Mouse (Mus musculus): ENCODE data around the gene Spo11. TPM values are rescaled to one million over a fixed set of nuclear protein-coding genes. Genes with fewer than 3 reads are reported as not detected.

Gene Spo11
- total and polyA plus RNA-seq, 3 experiments, result not detected

GRCm38 (mm10) chr2:172971865-172972264, 5.6 kb upstream of the Spo11 start:
- no peaks in the 10 kb centered on the region for H3K27me3 ChIP-seq (ENCODE audit: insufficient read depth, low read length)
- H3K4me1 ChIP-seq (ENCODE audit: insufficient read depth, low read depth, low read length), result no peaks in the 10 kb centered on the region
- no peak overlapping the region for H3K4me3 ChIP-seq (ENCODE audit: low read depth, low read length)
- TF ChIP-seq GATA1 (IDR thresholded peaks at IDR 0.05; ENCODE audit: borderline replicate concordance, low read length) (no peak), TAL1 (conservative IDR thresholded peaks at IDR 0.05; ENCODE audit: low read depth, low read length) (no peak), CTCF (IDR thresholded peaks at IDR 0.05; ENCODE audit: low read depth, low read length) (no peak), GATA2 (IDR thresholded peaks at IDR 0.05; ENCODE audit: borderline replicate concordance, low read depth, low read length) (no peak), POLR2AphosphoS5 (IDR thresholded peaks at IDR 0.05; ENCODE audit: insufficient replicate concordance, low read depth, low read length) (no peak)
- ATAC-seq (ENCODE audit: extremely low read depth, insufficient number of reproducible peaks, low FRiP score, poor library complexity, severe bottlenecking), result no peak
- no peaks in the 10 kb centered on the region for H3K36me3 ChIP-seq (replicated peaks)
- peaks cover 13% of the 10 kb centered on the region for H3K9me3 ChIP-seq (replicated peaks)
- no peak for DNase-seq (ENCODE audit: low spot score)

GRCm38 (mm10) chr2:172973806-172974565, 3.5 kb upstream of the Spo11 start:
- ATAC-seq (ENCODE audit: extremely low read depth, insufficient number of reproducible peaks, low FRiP score, poor library complexity, severe bottlenecking), result no peak
- Histone ChIP-seq H3K4me3 (ENCODE audit: low read depth, low read length) (no peak overlapping the region), H3K4me1 (ENCODE audit: insufficient read depth, low read depth, low read length) (no peaks in the 10 kb centered on the region), H3K27me3 (ENCODE audit: insufficient read depth, low read length) (no peaks in the 10 kb centered on the region), H3K9me3 (replicated peaks) (peaks cover 15% of the 10 kb centered on the region), H3K36me3 (replicated peaks) (no peaks in the 10 kb centered on the region)
- TF ChIP-seq TAL1 (conservative IDR thresholded peaks at IDR 0.05; ENCODE audit: low read depth, low read length) (no peak), POLR2AphosphoS5 (IDR thresholded peaks at IDR 0.05; ENCODE audit: insufficient replicate concordance, low read depth, low read length) (no peak), CTCF (IDR thresholded peaks at IDR 0.05; ENCODE audit: low read depth, low read length) (no peak), GATA1 (IDR thresholded peaks at IDR 0.05; ENCODE audit: borderline replicate concordance, low read length) (no peak), GATA2 (IDR thresholded peaks at IDR 0.05; ENCODE audit: borderline replicate concordance, low read depth, low read length) (no peak)
- no peak for DNase-seq (ENCODE audit: low spot score)

- TF ChIP-seq TAL1 (conservative IDR thresholded peaks at IDR 0.05; ENCODE audit: low read depth, low read length), result no peak
- no peak for TF ChIP-seq GATA1 (IDR thresholded peaks at IDR 0.05; ENCODE audit: borderline replicate concordance, low read length)
- TF ChIP-seq CTCF (IDR thresholded peaks at IDR 0.05; ENCODE audit: low read depth, low read length), result no peak
- no peak for TF ChIP-seq POLR2AphosphoS5 (IDR thresholded peaks at IDR 0.05; ENCODE audit: insufficient replicate concordance, low read depth, low read length)
- TF ChIP-seq GATA2 (IDR thresholded peaks at IDR 0.05; ENCODE audit: borderline replicate concordance, low read depth, low read length), result no peak
- ATAC-seq (ENCODE audit: extremely low read depth, insufficient number of reproducible peaks, low FRiP score, poor library complexity, severe bottlenecking) (no peak), DNase-seq (ENCODE audit: low spot score) (no peak)
These were observed 2.8 kb upstream of the Spo11 start for GRCm38 (mm10) chr2:172974701-172975100.

GRCm38 (mm10) chr2:172975159-172975558, 2.3 kb upstream of the Spo11 start:
- Histone ChIP-seq H3K9me3 (replicated peaks) (peaks cover 11% of the 10 kb centered on the region), H3K27me3 (ENCODE audit: insufficient read depth, low read length) (no peaks in the 10 kb centered on the region), H3K4me3 (ENCODE audit: low read depth, low read length) (no peak overlapping the region), H3K36me3 (replicated peaks) (no peaks in the 10 kb centered on the region), H3K4me1 (ENCODE audit: insufficient read depth, low read depth, low read length) (no peaks in the 10 kb centered on the region)
- ATAC-seq (ENCODE audit: extremely low read depth, insufficient number of reproducible peaks, low FRiP score, poor library complexity, severe bottlenecking) (no peak), DNase-seq (ENCODE audit: low spot score) (no peak)
- TF ChIP-seq CTCF (IDR thresholded peaks at IDR 0.05; ENCODE audit: low read depth, low read length) (no peak), POLR2AphosphoS5 (IDR thresholded peaks at IDR 0.05; ENCODE audit: insufficient replicate concordance, low read depth, low read length) (no peak), GATA1 (IDR thresholded peaks at IDR 0.05; ENCODE audit: borderline replicate concordance, low read length) (no peak), TAL1 (conservative IDR thresholded peaks at IDR 0.05; ENCODE audit: low read depth, low read length) (no peak), GATA2 (IDR thresholded peaks at IDR 0.05; ENCODE audit: borderline replicate concordance, low read depth, low read length) (no peak)

More at GRCm38 (mm10) chr2:172974701-172975100, 2.8 kb upstream of the Spo11 start:
- H3K4me1 ChIP-seq (ENCODE audit: insufficient read depth, low read depth, low read length), result no peaks in the 10 kb centered on the region
- H3K4me3 ChIP-seq (ENCODE audit: low read depth, low read length), result no peak overlapping the region
- peaks cover 11% of the 10 kb centered on the region for H3K9me3 ChIP-seq (replicated peaks)
- no peaks in the 10 kb centered on the region for H3K27me3 ChIP-seq (ENCODE audit: insufficient read depth, low read length)
- no peaks in the 10 kb centered on the region for H3K36me3 ChIP-seq (replicated peaks)

GRCm38 (mm10) chr2:172976661-172977238, 750 bp upstream of the Spo11 start:
- DNase-seq (ENCODE audit: low spot score), result no peak

GRCm38 (mm10) chr2:172978131-172978633, 682 bp downstream of the Spo11 start:
- Histone ChIP-seq H3K4me3 (ENCODE audit: low read depth, low read length) (no peak overlapping the region), H3K27me3 (ENCODE audit: insufficient read depth, low read length) (0 out of 2 replicates have a peak, but pooled peaks cover 2% of the 10 kb centered on the region), H3K36me3 (replicated peaks) (no peaks in the 10 kb centered on the region), H3K4me1 (ENCODE audit: insufficient read depth, low read depth, low read length) (no peaks in the 10 kb centered on the region), H3K9me3 (replicated peaks) (peaks cover 11% of the 10 kb centered on the region)
- no peak for TF ChIP-seq GATA2 (IDR thresholded peaks at IDR 0.05; ENCODE audit: borderline replicate concordance, low read depth, low read length)
- TF ChIP-seq POLR2AphosphoS5 (IDR thresholded peaks at IDR 0.05; ENCODE audit: insufficient replicate concordance, low read depth, low read length), result no peak
- no peak for TF ChIP-seq GATA1 (IDR thresholded peaks at IDR 0.05; ENCODE audit: borderline replicate concordance, low read length)
- no peak for TF ChIP-seq TAL1 (conservative IDR thresholded peaks at IDR 0.05; ENCODE audit: low read depth, low read length)
- TF ChIP-seq CTCF (IDR thresholded peaks at IDR 0.05; ENCODE audit: low read depth, low read length), result no peak
- ATAC-seq (ENCODE audit: extremely low read depth, insufficient number of reproducible peaks, low FRiP score, poor library complexity, severe bottlenecking) (no peak), DNase-seq (ENCODE audit: low spot score) (no peak)

More at GRCm38 (mm10) chr2:172976661-172977238, 750 bp upstream of the Spo11 start:
- no peak overlapping the region for H3K4me3 ChIP-seq (ENCODE audit: low read depth, low read length)
- no peak for ATAC-seq (ENCODE audit: extremely low read depth, insufficient number of reproducible peaks, low FRiP score, poor library complexity, severe bottlenecking)
- peaks cover 11% of the 10 kb centered on the region for H3K9me3 ChIP-seq (replicated peaks)
- H3K27me3 ChIP-seq (ENCODE audit: insufficient read depth, low read length), result no peaks in the 10 kb centered on the region
- no peaks in the 10 kb centered on the region for H3K4me1 ChIP-seq (ENCODE audit: insufficient read depth, low read depth, low read length)
- H3K36me3 ChIP-seq (replicated peaks), result no peaks in the 10 kb centered on the region
- no peak for TF ChIP-seq POLR2AphosphoS5 (IDR thresholded peaks at IDR 0.05; ENCODE audit: insufficient replicate concordance, low read depth, low read length)
- TF ChIP-seq CTCF (IDR thresholded peaks at IDR 0.05; ENCODE audit: low read depth, low read length), result no peak
- TF ChIP-seq TAL1 (conservative IDR thresholded peaks at IDR 0.05; ENCODE audit: low read depth, low read length), result no peak
- no peak for TF ChIP-seq GATA1 (IDR thresholded peaks at IDR 0.05; ENCODE audit: borderline replicate concordance, low read length)
- no peak for TF ChIP-seq GATA2 (IDR thresholded peaks at IDR 0.05; ENCODE audit: borderline replicate concordance, low read depth, low read length)
